Mouse (Mus musculus) splenic B cell, adult 2 months (primary cell): Measurements from ENCODE around the gene Ccdc124.

ENCODE experiments used
- DNase-seq: peaks from one replicate; pipeline ENCODE4 v3.0.0-alpha.2; 2011; ENCODE audit warnings: low read depth, low spot score
- H3K27me3 ChIP-seq: 2 replicates; pipeline ENCODE4 v1.6.1; 2012; ENCODE audit warnings: mild to moderate bottlenecking, low read length, moderate library complexity, mixed read lengths; ENCODE audit not compliant: control insufficient read depth, poor library complexity, insufficient read depth, severe bottlenecking
- H3K36me3 ChIP-seq: 2 replicates; pipeline ENCODE4 v1.6.1; 2012; ENCODE audit warnings: mild to moderate bottlenecking, low read length, moderate library complexity, mixed read lengths; ENCODE audit not compliant: control insufficient read depth, poor library complexity, insufficient read depth, severe bottlenecking

Ccdc124 gene

DNA sequence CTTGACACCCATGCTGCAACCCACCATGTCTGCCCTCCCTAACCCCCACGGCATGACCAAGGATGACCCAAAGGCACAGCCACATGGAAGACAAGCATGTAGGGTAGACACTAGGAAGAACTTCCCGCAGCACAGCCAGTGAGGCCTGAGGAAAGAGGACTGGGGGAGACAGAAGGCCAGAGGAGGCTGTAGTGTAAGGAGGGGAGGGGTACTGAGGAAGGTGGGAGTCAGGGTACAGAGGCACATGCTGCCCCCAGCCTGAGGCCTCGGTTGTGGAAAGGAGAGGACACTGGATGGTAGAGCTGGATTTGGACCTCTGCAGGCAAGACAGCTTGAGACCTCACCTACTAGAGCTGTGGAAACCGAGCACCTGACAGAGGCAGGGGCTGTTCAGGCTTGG is 22.8 kb downstream of the Ccdc124 start:
- DNase-seq = no peak
- no peaks in the 10 kb centered on the region for H3K27me3 ChIP-seq
- no peaks in the 10 kb centered on the region for H3K36me3 ChIP-seq

- no peaks in the 10 kb centered on the region for H3K36me3 ChIP-seq
- DNase-seq = no peak
- H3K27me3 ChIP-seq = no peaks in the 10 kb centered on the region
Measured at GRCm38 (mm10) chr8:70850132-70850845, 23.4 kb downstream of the Ccdc124 start.

DNA sequence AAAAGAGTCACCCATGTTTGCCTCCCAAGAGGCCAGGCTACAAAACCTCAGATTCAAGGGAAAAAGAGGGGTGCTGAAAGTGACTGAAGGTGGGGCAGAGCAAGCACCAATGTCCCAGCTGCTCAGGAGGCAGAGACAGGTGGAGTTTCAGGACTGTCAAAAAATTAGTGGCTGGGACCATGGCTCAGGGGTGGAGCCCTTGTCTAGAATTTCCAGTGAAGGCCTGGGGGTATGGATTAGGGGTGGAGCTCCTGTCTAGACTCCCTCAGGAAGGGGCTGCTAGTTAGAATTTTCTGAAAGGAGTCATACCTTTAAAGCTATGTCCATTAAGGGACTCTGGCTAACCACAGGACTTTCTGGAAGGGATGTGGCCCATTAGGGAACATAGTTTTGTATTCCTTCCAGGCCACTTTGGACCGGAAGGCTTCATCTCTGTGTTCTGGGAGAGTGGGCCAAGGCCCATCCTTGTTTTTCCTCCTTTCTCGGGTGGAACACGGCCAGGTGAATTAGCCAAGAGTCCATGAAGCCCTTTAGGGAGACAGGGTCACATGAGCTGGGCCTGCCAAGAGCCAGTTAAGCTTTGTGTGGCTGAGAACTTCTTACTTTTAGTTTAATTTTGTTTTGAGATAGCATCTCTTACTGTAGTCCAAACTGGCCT is 24.3 kb downstream of the Ccdc124 start:
- Histone ChIP-seq H3K27me3 (no peaks in the 10 kb centered on the region), H3K36me3 (no peaks in the 10 kb centered on the region)
- DNase-seq = no peak

DNA sequence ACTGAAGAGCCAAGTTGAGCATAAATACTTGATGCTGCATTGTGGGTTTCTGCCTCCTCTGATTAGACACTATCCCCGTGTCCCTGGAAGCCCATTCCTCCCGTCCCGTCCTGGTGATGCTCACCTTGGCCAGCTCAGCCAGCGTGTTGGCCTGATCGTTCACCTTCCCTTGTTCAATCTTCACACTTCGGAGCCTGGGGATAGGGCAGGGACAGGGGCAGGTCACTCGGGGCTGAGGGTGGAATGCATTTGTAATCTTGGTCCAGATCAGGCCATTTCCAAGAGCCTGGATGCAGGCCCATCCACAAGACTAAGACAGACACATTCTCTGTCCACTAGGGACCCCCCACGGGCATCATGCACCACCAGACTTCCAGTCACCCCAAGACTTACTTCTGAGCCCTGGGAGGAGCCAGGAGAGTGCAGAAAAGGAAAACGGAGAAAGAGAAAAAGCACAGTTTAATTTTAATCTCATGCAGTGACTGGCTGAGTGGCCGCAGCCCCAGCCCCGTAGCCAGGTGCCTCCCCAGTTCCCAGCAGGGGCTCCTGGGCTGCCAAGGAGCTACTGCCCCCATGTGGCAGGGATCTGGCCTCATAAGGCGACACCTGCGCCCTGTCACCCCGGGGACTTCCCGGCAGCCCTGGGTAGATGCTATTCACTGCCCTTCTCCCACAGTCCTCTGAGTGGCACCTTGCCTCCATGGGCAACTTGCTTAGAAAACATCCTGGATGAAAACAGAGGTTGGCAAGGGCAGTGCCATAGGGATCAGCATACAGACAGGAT is 27.2 kb downstream of the Ccdc124 start:
- Histone ChIP-seq H3K36me3 (no peaks in the 10 kb centered on the region), H3K27me3 (no peaks in the 10 kb centered on the region)
- DNase-seq = peak; percentile 72

DNA sequence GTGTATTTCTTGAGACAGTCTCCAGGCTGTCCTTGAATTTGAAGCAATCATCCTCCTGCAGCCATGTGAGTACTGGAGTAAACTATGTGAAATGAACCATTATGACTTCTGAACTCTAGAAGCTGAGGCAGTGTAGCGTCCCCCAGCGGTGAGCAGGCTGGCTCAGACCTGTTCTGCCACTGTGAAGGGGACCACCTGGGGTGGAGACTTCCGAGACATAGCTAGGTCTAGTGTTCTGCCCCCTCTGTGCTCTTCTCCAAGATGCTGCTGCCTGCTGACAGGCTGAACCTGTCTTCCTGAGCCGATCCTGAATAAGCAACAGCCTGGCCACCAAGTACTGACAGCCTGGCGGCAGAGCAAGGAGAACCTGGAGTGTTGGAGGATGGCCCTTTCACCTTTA is 28.6 kb downstream of the Ccdc124 start:
- DNase-seq = no peak
- H3K27me3 ChIP-seq = no peaks in the 10 kb centered on the region
- no peaks in the 10 kb centered on the region for H3K36me3 ChIP-seq

- DNase-seq = peak; percentile 93
- Histone ChIP-seq H3K27me3 (no peaks in the 10 kb centered on the region), H3K36me3 (no peaks in the 10 kb centered on the region)
Measured at GRCm38 (mm10) chr8:70844523-70844922, 29.2 kb downstream of the Ccdc124 start.

DNA sequence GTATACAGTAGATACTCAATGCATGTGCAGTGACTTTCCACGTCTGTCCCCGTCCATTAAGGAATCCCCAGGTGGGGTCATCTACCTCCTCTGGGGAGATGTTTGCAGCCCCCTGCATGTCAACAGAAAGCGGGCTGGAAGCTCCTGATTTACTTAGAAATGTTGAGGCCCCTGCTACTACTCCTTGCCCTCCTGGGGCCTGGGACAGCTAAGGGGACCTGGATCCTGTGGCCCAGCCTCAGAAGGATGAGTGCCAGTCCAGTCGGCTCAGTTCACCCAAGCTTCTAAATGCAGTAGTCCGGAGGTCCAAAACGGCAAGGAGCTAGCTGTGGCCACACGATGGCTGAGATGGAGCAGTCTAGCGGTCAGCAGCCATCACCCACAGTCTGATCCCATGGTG is 29.8 kb downstream of the Ccdc124 start:
- Histone ChIP-seq H3K36me3 (no peaks in the 10 kb centered on the region), H3K27me3 (no peaks in the 10 kb centered on the region)
- no peak for DNase-seq

GRCm38 (mm10) chr8:70843214-70843773 is 30.4 kb downstream of the Ccdc124 start:
- no peak for DNase-seq
- no peaks in the 10 kb centered on the region for H3K36me3 ChIP-seq

GRCm38 (mm10) chr8:70842484-70842883 is 31.3 kb downstream of the Ccdc124 start:
- Histone ChIP-seq H3K27me3 (no peaks in the 10 kb centered on the region), H3K36me3 (no peaks in the 10 kb centered on the region)
- DNase-seq = no peak

More at GRCm38 (mm10) chr8:70843214-70843773, 30.4 kb downstream of the Ccdc124 start:
- H3K27me3 ChIP-seq = no peaks in the 10 kb centered on the region

DNA sequence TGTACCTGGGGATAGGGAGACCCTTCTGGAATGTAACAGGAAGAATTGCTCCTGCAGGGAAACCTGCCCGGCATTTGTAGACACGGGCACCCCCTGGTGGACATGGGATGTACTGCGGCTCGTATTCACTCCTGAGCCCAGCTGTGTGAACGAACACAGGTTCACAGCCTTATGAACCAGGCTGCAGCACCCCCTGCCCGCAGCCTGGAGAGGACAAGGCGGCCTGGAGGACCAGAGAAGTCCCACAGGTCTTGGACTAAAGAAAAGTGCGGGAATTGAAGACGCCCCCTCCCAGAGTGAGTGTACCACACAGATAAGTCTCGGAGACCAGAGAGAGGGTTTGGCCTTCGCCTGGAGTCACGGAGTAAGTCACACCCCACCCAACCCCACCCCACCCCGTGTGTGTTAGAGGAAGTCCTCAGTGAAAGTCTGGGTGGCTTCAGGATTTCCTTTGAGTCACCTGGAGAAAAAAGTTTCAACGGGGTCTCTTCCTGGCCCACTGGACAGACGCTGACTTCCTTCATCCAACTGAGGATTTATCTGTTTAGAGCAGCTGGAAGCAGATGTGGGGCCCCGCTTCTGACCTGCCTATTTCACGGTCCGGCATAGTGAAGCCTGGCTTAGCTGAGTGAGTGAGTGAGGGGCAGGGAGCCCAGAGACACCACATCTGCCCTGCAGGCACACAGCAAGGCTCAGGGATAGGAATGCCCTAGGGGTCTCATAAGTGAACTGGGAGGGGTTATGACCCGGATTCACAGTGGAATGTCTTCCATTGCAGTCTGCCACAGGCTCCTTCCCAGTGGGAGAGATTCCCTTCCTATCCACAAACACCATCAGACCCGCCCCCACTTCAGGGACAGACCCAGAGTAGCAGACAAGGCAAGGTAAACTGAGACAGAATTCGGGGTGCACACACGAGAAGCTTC is 32.3 kb downstream of the Ccdc124 start:
- H3K36me3 ChIP-seq = 0 out of 2 replicates have a peak, but pooled peaks cover 1% of the 10 kb centered on the region
- DNase-seq = peak; percentile 89
- no peaks in the 10 kb centered on the region for H3K27me3 ChIP-seq

- H3K36me3 ChIP-seq = 0 out of 2 replicates have a peak, but pooled peaks cover 1% of the 10 kb centered on the region
- DNase-seq = peak; percentile 37
Measured at GRCm38 (mm10) chr8:70840590-70840989, 33.1 kb downstream of the Ccdc124 start.

DNA sequence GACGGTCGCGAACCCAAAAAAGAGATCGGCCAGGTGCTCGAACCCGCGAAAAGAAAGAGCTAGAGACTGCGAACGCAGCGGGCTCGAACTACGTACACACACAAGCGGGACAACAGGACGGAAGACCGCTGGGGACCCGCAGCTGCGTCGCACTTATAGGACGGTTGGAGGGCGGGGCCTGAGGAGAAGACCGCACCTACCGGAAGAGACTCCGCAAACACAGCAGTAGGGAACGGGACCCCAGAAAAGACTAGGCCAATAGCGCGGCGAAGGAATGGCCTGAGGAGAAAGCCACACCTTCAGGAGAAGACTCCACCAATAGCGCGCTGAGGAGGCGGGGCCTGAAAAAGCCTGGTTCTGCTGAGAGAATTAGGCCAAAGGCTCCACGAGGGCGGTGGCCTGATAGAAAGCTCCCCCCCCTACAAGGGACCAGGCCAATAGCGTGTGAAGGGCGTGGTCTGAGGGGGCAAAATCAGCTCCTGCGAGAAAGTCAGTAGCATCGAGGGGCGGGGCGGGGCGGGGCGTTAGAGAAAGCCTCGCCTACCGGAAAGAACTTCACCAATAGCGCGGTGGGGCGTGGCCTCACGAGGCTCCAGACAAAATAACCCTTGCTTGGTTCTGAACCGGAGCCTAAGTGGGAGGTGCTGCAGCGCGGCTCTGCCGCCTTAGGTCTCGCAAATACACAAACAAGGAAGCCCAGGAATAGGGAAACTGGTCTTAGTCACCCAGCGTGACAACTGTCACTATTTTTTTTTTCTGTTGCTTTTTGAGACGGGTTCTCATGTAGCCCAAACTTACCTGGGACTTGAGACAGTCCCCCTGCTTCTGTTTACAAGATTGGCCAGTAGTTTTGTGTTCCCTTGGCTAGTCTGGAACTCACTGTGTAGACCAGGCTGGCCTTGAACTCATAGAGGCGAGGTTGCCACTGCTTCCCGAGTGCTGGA is 34.1 kb downstream of the Ccdc124 start, which contains the start of gene Arrdc2:
Arrdc2 (minus strand) TSS at position 313 of the 944 bp plus-strand sequence.
- no peaks in the 10 kb centered on the region for H3K27me3 ChIP-seq
- peak; percentile 100 for DNase-seq
- H3K36me3 ChIP-seq = 0 out of 2 replicates have a peak, but pooled peaks cover 1% of the 10 kb centered on the region

More at GRCm38 (mm10) chr8:70840590-70840989, 33.1 kb downstream of the Ccdc124 start:
- H3K27me3 ChIP-seq = no peaks in the 10 kb centered on the region
